Mouse (Mus musculus) cerebellum, adult 9-11 months (tissue): ENCODE data around the gene Msantd3.

Experiments used
- DNase-seq: peaks from one replicate; pipeline ENCODE4 v3.0.0; 2022

Msantd3 gene

DNA sequence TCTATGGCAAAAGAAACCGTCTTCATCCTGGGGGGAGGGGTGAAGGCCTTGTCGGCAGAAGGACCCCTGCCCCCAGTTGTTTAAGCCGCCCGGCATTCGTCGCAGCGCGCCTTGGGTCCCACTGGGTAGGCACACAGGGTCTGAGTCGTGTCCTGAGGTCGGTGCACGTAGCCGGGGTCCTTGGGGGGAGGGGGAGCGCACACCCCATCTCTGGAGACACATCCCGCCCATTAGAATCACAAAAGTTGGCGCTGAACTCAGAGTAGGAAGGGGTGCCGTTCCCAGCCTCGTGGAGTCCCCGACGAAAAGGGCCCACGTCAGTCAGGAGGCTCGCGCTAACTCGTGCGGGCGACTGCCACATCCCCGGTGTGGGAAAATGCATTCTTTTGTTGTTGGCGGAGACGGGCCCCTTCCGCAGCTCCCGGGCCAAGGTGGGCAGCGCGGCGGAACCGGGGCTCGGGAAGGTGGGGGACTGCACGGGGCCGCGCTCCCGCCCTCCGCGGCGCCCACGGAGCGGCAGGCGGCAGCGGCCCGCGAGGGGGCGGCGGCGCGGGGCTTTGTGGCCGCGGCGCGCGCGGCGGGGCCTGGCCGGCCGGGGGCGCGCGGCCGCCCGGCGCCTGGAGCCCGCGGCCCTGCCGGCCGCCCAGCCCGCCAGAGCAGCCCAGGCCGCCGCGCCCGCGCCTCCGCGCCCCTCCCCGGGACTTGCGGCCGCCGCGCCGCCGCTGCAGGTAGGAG, at the start of gene Msantd3:
Msantd3 (plus strand) TSS at position 95 of the 735 bp plus-strand sequence.
- DNase-seq, result peak; percentile 71

DNA sequence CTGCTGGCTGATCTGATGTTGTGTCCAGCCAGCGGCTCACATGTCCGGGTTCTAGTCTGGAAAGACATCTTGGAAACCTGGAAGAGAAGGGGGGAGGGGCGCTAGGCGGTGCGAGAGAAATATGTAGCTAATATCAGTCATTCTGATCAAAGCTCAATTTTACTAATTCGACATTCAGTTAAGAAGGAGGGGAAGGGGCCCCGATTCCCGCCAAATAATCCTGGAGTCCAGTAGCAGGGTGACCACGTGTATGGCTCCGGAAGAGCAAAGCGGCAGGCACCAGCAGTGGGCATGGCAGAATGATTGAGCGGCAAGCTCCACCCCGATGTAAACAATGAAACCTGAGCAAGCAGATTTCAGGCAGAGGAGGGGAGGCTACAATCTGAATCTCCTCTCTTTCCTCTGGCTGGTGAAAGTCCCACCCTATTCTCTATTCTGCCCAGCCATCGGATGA, 48.4 kb upstream of the Msantd3 start:
- no peak for DNase-seq

GRCm38 (mm10) chr4:48492510-48492909, 47.2 kb upstream of the Msantd3 start:
- DNase-seq, result no peak

DNA sequence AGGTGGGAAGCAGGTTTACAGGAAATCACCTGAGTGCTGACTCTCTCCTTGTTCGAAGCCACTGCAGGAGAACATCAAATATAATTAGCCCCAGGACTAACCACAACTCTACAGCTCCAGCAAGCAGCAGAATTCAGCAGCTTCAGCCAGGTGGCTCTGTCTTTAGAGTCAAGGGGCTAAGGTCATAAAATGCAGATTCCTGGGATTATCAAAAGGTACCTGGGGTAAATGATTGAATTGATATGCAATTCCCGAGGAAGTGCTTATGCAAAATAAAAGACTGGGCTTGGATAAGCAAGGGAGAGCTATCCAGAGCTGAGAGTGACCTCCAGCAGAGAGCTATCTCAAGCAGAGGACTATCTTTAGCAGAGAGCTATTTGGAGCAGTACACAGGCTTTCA, 28.9 kb upstream of the Msantd3 start:
- no peak for DNase-seq

DNA sequence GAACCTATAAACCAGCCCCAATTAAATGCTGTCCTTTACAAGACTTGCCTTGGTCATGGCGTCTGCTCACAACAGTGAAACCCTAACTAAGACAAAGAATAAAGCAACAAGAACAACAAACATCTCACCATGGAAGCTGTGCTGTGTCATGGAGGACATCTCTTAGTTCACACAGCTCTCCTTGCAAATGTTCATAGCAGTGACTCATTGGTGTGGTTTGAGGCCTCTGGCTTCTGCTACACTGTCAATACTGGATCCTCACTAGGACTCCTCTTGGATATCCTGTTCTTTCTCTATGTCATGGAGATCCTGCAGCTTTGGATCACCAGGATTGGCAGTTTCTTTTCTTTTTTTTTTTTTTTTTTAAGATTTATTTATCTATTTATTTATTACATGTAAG, 10.2 kb upstream of the Msantd3 start:
- DNase-seq, result no peak

DNA sequence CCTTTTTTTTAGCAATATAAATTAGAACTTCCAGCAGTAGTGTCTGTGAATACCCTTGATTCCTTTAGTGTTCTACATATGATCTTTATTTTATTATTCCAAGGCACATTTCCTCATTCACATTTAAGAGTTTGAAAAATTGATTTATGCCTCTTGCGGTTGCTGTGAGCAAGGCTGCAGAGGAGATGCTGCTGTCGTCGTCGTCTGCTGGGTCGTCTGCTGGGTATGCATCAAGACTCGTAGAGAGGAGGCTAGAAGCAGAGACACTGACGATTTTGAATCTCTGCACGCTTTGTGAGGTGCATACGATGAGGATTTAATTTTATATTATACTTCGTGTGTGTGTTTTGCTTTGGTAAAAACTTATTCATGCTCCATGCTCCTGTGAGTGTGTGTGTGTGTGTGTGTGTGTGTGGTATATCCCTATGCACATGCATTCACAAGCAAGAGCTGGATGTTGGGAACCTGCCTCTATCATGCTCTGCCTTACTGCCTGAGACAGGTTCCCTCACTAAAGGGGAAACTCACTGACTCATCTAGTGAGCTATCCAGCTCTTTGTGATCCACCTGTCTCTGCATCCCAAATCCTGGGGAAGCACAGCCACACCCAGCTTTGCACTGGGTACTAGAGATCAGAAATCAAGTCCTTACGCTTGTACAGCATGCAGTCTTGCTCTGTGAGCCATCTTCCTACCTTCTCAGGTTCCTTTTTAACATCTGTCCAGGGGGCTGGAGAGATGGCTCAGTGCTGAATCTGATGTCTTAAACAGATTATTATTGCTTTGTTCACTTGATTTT, 7.7 kb upstream of the Msantd3 start:
- no peak for DNase-seq

- DNase-seq, result no peak
Measured at GRCm38 (mm10) chr4:48536275-48536674, 3.5 kb upstream of the Msantd3 start.

DNA sequence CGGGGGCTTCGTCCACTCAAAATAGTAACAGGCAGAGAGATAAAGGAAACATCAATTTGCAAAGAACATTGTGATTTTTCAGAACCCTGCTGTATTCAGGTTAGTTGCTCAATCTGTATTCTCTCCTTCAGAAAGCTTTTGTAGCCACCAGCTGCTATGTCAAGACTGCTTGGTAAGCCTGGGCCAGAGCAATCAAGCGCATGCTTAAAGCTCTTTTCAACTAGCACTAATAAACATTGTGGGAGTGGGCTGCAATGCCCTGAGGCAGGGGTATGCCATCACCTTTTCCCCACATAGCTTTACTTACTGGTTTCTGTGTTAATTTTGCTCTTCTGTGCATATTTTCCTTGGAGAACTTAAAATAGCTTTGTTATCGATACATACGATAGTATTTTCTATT, 2.7 kb upstream of the Msantd3 start:
- DNase-seq, result no peak

DNA sequence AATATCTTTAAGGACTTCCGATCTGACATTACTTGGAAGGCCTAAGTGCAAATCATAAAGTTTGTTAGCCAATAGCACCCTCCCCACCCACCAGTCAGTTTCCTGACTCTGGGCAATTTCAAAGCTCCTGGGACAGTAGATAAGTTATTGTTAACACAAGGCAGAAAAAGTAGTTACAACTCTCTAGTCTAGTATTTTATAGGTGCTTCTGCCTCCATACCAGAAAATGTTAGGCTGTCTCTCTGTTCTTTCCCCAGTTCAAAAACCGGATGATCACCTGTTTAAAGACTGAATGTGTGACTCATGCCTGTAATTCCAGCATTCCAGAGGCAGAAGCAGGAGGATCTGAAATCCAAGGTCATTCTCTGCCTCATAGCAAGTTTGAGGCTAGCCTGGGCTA, 1.2 kb upstream of the Msantd3 start:
- DNase-seq, result no peak

- DNase-seq, result peak; percentile 52
Measured at GRCm38 (mm10) chr4:48540576-48541111, 909 bp downstream of the Msantd3 start.

- DNase-seq, result no peak
Measured at GRCm38 (mm10) chr4:48541526-48542250, 2.0 kb downstream of the Msantd3 start.

DNA sequence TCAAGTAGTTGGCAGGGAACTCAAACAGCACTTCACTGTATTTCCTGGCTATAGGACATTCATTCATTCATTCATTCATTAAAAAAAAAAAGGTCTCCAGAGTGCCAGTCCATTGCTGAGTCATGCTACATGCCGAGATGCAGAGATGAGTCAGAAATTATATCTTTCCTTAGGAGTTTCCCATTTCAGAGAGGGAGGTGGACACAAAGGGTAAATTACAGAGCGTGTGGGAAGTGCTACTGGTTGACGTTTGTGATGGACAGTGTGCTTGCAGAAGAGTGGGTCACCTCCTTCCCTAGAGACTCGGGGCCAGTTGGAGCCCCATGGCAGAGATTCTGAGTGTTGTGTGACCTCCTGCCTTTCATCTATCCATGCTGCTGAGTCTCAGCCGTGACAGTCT, 2.6 kb downstream of the Msantd3 start:
- no peak for DNase-seq

DNA sequence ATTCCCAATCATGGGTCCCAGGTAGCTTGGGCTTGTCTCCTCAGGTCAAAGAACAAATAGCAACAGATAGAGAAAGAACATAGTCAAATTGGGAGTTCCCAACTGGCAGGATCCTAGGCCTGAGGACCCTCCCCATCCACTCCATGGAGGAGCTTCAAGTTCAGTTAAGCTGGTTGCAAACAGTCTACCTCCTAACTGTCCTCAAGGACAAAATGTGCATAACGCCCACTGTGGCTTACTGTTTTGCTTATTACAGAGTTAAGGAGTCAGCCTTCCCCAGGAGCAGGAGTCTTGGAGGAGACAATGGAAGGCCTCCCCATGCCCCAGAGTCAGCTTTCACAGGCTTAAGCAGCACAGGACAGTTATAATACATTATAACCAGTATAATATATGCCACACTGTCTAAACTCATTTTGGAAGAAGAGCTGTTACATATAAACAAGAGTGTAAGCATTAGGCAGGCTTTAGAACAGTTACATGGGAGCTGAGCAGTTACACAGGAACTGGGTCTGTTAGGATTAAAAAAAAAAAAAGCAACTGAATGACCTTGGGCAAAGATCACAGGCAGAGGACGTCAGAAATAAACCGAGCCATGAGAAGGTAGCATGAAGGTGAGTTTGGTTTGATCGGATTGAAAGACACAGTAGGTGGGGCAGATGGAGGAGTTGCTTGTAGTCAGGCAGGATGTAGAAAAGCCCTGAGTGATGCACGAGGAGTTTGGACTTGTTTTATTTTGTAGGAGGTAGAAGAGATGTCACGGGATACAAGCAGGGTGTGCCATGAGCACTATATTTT, 3.5 kb downstream of the Msantd3 start:
- no peak for DNase-seq

- no peak for DNase-seq
Measured at GRCm38 (mm10) chr4:48544141-48544540, 4.4 kb downstream of the Msantd3 start.

- no peak for DNase-seq
Measured at GRCm38 (mm10) chr4:48545966-48546365, 6.2 kb downstream of the Msantd3 start.

- no peak for DNase-seq
Measured at GRCm38 (mm10) chr4:48546568-48547496, 7.1 kb downstream of the Msantd3 start.

- peak; percentile 52 for DNase-seq
Measured at GRCm38 (mm10) chr4:48548393-48549045, 8.8 kb downstream of the Msantd3 start.

GRCm38 (mm10) chr4:48549661-48550060, 9.9 kb downstream of the Msantd3 start:
- no peak for DNase-seq

DNA sequence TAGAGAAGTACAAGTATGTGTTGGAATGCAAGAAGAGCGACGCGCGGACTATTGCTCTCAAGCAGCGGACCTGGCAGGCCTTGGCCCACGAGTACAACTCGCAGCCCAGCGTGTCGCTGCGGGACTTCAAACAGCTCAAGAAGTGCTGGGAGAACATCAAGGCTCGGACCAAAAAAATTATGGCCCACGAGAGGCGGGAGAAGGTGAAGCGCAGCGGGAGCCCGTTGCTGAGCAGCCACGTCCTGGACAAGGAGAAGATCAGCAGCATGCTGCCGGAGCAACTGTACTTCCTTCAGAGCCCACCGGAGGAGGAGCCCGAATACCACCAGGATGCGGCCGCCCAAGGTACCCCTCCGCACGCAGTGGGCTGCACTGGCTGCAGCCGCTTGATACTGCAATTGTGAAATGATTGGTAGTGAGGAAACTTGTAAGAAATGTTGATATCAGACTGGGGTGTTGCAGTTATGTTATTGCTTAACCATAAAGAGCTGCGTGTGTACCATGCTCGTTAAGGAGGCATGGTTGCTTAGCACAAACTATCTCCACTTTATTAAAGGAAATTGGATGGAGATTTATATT, 12.8 kb downstream of the Msantd3 start:
- no peak for DNase-seq

DNA sequence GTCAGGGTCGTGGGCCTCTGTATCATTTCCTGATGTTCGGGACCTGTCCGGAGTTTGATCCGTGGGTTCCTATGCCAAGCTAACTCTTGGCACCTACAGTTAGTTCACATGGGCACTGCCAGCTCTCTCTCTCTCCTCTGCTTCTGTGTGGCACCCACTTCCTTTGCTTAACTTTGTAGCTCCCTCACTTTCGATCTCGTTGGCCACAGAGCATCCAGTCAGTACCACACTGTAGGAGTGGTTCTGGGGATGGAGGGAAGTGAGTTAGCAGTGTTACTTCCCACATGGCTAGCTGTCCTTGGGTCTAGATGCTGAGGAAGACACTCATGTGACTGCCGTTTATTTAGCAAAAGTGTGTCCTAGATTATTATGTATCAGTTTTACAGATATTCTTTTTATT, 14.4 kb downstream of the Msantd3 start:
- no peak for DNase-seq
